Mouse (Mus musculus) CD4-positive helper T cell, adult 2 months (primary cell): ENCODE measurements around the gene Anapc1.

ENCODE experiments used
- DNase-seq: peaks from one replicate; pipeline ENCODE4 v3.0.0-alpha.2; 2012; ENCODE audit warnings: low read depth, missing footprints, low spot score

Anapc1 gene

DNA sequence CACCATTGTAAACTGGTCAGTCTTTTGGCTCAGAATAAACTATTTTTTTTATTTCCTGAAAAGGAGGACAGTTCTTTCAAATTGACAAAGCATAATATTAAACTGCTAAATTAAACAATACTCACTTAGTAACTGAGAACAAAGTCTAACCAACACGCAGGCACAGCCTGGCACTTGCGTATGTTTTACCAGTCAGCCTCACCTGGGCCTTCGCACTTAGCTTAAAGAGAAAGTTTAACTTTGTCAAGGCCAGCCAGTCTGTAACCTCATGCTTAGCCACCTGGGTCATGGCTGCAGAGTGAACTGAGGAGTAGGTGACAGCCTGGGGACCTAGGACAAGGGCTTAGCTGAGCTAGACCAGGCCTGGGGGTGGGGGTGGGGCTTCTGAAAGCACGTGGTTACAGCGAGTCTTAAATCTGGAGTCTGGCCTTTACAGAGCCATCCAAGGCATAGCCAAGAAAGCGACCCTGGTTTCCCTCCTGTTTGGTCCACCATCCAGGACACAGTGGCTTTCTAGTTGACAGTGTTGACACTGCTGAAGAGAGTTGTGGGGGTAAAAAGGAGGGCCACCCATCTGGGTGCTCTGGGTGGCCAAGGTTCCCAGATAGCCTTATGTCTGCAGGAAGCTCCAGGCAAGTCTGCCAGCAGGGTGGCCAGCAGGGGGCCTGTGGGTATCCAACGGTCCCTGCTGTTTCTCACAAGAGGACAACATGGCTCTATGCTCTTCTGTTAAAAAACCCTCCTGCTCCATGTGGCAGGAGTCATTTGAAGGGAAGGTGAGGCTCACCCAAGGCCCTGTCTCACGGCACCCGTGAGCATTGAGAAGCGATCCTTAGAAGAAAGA is 120.7 kb downstream of the Anapc1 start:
- DNase-seq, result no peak

- DNase-seq, result no peak
These were observed 121.3 kb downstream of the Anapc1 start for GRCm38 (mm10) chr2:128565904-128566303.

- DNase-seq, result no peak
These were observed 123.0 kb downstream of the Anapc1 start for GRCm38 (mm10) chr2:128564195-128564594.
